Mouse (Mus musculus) midbrain, embryonic 16.5 days (tissue): Measurements from ENCODE around the gene Etv1. TPM values are rescaled to one million over a fixed set of nuclear protein-coding genes. Genes with fewer than 3 reads are reported as not detected.

ENCODE experiments used
- ATAC-seq: fragments of 200-750 bp; cut with Nextera tagmentation; 2 replicates; pipeline ENCODE4 v1.8.0; 2017; ENCODE audit warnings: moderate TSS enrichment
- H3K27ac ChIP-seq: fragments of 300-500 bp; sonication (generic); 2 replicates; pipeline ENCODE4 v1.5.1; 2014; ENCODE audit warnings: mild to moderate bottlenecking, low read length, mixed read lengths
- H3K27me3 ChIP-seq: fragments of 300-500 bp; sonication (generic); 2 replicates; pipeline ENCODE4 v1.6.1; 2014; ENCODE audit warnings: low read depth, low read length, mixed read lengths; ENCODE audit not compliant: control insufficient read depth, insufficient read depth
- H3K36me3 ChIP-seq: fragments of 300-500 bp; sonication (generic); 2 replicates; pipeline ENCODE4 v1.6.1; 2014; ENCODE audit warnings: mild to moderate bottlenecking, low read length, moderate library complexity, mixed read lengths; ENCODE audit not compliant: control insufficient read depth, insufficient read depth
- H3K4me1 ChIP-seq: fragments of 300-500 bp; sonication (generic); 2 replicates; pipeline ENCODE4 v1.6.1; 2014; ENCODE audit warnings: mild to moderate bottlenecking, low read length, mixed read lengths; ENCODE audit not compliant: control insufficient read depth, insufficient read depth
- H3K4me2 ChIP-seq: fragments of 300-500 bp; sonication (generic); 2 replicates; pipeline ENCODE4 v1.6.1; 2014; ENCODE audit warnings: mild to moderate bottlenecking, low read length, mixed read lengths
- H3K4me3 ChIP-seq: fragments of 300-500 bp; sonication (generic); 2 replicates; pipeline ENCODE4 v1.5.1; 2014; ENCODE audit warnings: low read depth, mild to moderate bottlenecking, low read length, moderate library complexity, mixed read lengths
- H3K9ac ChIP-seq: fragments of 300-500 bp; sonication (generic); 2 replicates; pipeline ENCODE4 v1.6.1; 2014; ENCODE audit warnings: low read depth, low read length, mixed read lengths
- H3K9me3 ChIP-seq: fragments of 300-500 bp; sonication (generic); replicated peaks from 2 replicates; pipeline ENCODE4 v1.6.1; 2014; ENCODE audit warnings: mild to moderate bottlenecking, low read length, mixed read lengths; ENCODE audit not compliant: control insufficient read depth, poor library complexity, severe bottlenecking
- WGBS: fragments of 180-500 bp; shearing (Covaris S2); extraction: QIAGEN DNeasy Blood & Tissue Kit; methylation state at CpG from one replicate; pipeline ENCODE4 v1.1.7; 2014; 5-methylcytosine and 5-hydroxymethylcytosine counted together
- polyA plus RNA-seq: library from polyadenylated mRNA; unstranded; fragments of >200 nt; fragmentation: Nextera tagmentation; extraction: Ambion mirVana; gene quantifications from 2 replicates; pipeline ENCODE4 v1.2.1, GENCODE M21; 2015

Etv1 gene
- polyA plus RNA-seq, 1 experiment from 2014 or later = 30.5 TPM

DNA sequence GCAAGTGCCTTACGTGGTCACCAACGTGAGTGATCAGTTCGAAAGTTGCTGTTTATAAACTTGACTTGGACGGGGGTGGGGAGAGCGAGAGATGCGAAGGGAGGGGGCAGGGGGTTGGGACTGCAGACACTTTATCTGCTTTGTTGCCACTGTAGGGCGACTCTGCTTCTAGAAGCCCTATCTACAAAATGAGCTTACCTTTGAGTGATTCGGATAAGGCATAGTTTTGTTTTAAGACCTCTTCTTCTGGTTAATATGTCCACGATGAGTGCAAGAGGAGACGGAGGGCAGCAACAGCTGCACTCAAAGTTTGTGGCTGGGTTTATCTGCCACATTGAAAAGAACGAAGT is 1.8 kb downstream of the Etv1 start:
- peak overlapping the region; percentile 31 for H3K9ac ChIP-seq
- ATAC-seq = no peak
- under 1% methylated on average over 11 of the region's 11 CpGs for WGBS
- H3K36me3 ChIP-seq = no peaks in the 10 kb centered on the region
- H3K4me3 ChIP-seq = peak overlapping the region; percentile 55
- H3K27me3 ChIP-seq = no peaks in the 10 kb centered on the region
- peak overlapping the region; percentile 100 for H3K4me2 ChIP-seq
- no peak overlapping the region for H3K27ac ChIP-seq
- H3K4me1 ChIP-seq = peaks cover 12% of the 10 kb centered on the region
- H3K9me3 ChIP-seq = no peaks in the 10 kb centered on the region

DNA sequence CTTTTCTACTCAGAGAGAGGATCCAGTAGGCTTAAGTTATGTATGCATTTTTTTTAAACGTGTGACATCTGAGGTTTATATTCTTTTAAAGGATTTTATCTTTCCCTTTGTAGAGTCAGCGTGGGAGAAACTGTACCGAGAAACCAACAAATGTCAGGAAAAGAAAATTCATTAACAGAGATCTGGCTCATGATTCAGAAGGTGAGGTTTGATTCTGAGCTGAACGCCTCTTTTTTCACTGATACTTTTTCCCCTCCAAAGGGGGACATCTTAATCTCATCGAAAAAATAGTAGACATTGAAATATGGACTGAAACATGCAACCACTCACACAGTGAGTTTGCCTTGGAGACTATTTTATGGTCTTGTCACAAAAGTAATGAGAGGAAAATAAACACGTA is 2.5 kb downstream of the Etv1 start:
- H3K9me3 ChIP-seq = no peaks in the 10 kb centered on the region
- H3K4me1 ChIP-seq = peaks cover 12% of the 10 kb centered on the region
- H3K4me3 ChIP-seq = peak overlapping the region; percentile 55; the same call in 1 of the 2 replicates
- no peak overlapping the region for H3K27ac ChIP-seq
- no peaks in the 10 kb centered on the region for H3K27me3 ChIP-seq
- ATAC-seq = no peak
- H3K9ac ChIP-seq = no peak overlapping the region
- H3K36me3 ChIP-seq = no peaks in the 10 kb centered on the region
- peak overlapping the region; percentile 100 for H3K4me2 ChIP-seq
- WGBS = 46% methylated on average over 6 of the region's 6 CpGs

DNA sequence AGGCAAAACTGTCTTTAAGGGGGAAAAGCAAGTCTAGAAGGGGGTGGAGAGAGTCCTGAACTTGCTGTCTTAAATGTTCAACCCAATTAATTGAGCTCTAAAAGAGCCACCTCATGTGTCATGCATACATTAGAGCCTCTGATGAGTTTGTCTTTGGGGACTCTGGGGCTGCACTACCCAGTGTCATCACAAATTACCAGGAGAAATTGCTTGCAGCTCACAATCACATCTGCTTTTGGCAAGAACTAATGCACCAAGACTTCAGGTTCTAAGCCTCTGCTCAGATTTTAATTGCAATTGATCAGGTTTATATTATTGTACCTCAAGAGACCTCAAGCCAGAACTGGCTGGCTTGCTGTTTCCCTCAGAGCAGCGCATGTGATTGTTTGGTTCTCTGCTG is 4.1 kb downstream of the Etv1 start:
- Histone ChIP-seq H3K36me3 (no peaks in the 10 kb centered on the region), H3K27me3 (no peaks in the 10 kb centered on the region), H3K4me1 (peaks cover 8% of the 10 kb centered on the region), H3K27ac (no peak overlapping the region), H3K9me3 (no peaks in the 10 kb centered on the region), H3K4me2 (no peak overlapping the region), H3K4me3 (no peak overlapping the region), H3K9ac (no peak overlapping the region)
- no peak for ATAC-seq
- WGBS = 42% methylated on average over 1 of the region's 1 CpGs

DNA sequence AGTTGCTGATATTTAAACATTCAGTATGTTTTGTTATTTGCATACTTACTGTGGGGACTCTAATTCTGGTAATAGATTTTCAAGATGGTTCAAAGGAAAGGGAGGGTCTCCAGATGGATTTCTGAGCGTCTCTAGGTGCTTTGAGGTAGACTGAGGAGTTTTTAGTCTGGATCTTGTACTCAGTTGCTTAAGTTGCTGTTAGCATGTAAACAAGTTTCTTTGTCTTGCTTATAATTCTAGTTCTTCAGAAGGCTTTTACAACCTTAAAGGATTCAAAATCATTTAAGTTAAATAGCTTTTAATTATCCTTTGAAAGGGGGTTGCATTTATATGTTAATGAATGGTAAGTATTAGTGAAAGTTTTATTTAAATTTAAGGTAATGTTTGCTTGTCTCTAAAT is 5.0 kb downstream of the Etv1 start:
- H3K27me3 ChIP-seq = no peaks in the 10 kb centered on the region
- peaks cover 5% of the 10 kb centered on the region for H3K4me1 ChIP-seq
- H3K9me3 ChIP-seq = no peaks in the 10 kb centered on the region
- ATAC-seq = no peak
- 7% methylated on average over 1 of the region's 1 CpGs for WGBS
- H3K9ac ChIP-seq = no peak overlapping the region
- no peak overlapping the region for H3K4me3 ChIP-seq
- no peak overlapping the region; the same call in 1 of the 2 replicates for H3K4me2 ChIP-seq
- H3K36me3 ChIP-seq = no peaks in the 10 kb centered on the region
- no peak overlapping the region for H3K27ac ChIP-seq

DNA sequence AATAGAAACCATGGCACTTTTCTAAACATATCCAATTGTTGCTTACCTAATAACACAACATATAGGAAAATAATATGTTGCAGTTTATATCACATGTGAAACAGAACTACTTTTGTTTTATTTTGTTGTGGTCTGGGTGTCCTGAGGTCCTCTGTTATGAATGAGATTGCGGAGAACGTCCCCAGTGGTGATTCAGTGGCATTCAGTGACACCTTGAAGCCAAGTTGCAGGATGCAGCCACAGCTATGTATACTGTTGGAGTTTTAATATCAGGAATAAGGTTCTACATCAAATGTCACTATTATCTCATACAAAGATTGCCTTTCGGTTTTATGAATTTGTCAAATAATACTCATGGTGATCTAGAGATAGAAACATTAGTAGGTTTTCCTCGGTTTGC is 7.4 kb downstream of the Etv1 start:
- no peak overlapping the region for H3K9ac ChIP-seq
- no peaks in the 10 kb centered on the region for H3K36me3 ChIP-seq
- no peak overlapping the region for H3K27ac ChIP-seq
- no peaks in the 10 kb centered on the region for H3K27me3 ChIP-seq
- 92% methylated on average over 4 of the region's 4 CpGs for WGBS
- H3K4me1 ChIP-seq = no peaks in the 10 kb centered on the region
- H3K9me3 ChIP-seq = no peaks in the 10 kb centered on the region
- H3K4me3 ChIP-seq = no peak overlapping the region
- no peak for ATAC-seq
- no peak overlapping the region for H3K4me2 ChIP-seq

DNA sequence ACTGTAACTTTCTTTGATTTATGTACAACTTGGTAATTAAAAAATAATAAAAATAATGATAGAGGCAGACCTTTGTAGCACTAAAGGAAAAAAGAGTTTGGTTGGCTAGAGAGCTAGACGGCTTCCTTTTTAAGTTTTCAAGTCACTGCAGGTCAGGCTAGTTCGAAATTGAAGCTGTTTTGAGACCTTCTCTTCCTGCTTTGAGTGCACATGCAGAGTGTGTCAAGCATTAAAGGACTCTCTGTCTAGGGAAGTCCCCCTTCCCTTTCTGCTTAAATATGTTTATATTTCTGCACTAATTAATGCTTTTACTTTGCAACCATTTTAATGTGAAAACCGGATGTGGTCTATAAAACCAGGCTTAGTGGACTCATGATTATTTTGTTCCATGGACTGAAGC is 8.5 kb downstream of the Etv1 start:
- H3K4me2 ChIP-seq = no peak overlapping the region
- ATAC-seq = no peak
- WGBS = 77% methylated on average over 3 of the region's 3 CpGs
- H3K27me3 ChIP-seq = no peaks in the 10 kb centered on the region
- no peak overlapping the region for H3K27ac ChIP-seq
- H3K4me1 ChIP-seq = no peaks in the 10 kb centered on the region
- no peak overlapping the region for H3K9ac ChIP-seq
- H3K9me3 ChIP-seq = no peaks in the 10 kb centered on the region
- no peaks in the 10 kb centered on the region for H3K36me3 ChIP-seq
- H3K4me3 ChIP-seq = no peak overlapping the region

DNA sequence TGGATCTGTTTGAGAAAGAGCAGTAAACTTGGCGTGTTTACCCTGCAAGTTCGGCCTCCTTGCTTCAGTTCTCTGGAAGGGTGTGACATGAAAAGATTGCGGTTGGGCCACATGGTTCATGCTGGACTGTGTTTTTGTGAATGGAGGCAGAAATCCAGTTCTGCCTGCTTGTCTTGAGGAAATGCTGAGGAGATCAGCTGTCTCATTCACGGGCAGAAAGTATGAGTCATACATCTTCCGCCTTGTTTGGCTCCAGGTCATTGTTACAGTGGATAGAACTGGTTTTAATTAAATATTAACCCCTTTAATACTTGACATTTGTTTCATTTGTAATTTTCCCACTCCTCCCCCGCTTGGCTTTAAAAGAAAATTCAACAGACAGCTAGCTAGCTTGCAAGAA is 9.4 kb downstream of the Etv1 start:
- Histone ChIP-seq H3K27me3 (no peaks in the 10 kb centered on the region), H3K9ac (no peak overlapping the region), H3K36me3 (no peaks in the 10 kb centered on the region), H3K4me2 (peak overlapping the region; percentile 12; the same call in 1 of the 2 replicates), H3K9me3 (no peaks in the 10 kb centered on the region), H3K4me1 (no peaks in the 10 kb centered on the region), H3K27ac (no peak overlapping the region), H3K4me3 (no peak overlapping the region)
- 0 out of 2 replicates have a peak, but pooled peaks have one; percentile 36 for ATAC-seq
- 60% methylated on average over 6 of the region's 6 CpGs for WGBS

DNA sequence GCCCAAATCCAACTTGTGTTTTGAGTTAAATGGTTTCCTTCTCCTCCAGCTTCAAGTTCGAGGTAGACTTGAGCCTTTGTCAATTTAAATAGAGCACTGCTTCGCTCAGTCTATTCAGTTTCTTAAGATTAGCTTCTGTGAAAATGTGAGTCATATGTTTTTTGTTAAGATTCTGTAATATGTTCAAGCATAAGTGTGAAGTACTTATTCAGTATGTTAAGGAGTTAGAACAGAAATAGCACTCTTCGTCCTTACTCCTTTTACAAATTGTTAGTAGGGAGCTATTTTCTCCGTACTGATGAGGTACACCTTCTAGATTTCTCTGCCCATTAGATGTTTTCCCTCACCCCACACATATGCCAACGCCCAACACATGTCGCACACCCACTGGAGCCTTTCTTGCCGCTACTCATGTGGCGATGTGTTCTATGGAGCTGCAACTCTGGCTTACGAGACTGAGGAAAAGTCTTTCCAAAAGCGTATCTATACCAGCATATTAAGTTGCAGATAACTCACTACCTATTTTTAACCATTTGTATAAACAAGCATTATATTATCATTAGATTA is 10.7 kb downstream of the Etv1 start:
- 96% methylated on average over 10 of the region's 10 CpGs for WGBS
- no peaks in the 10 kb centered on the region for H3K27me3 ChIP-seq
- H3K27ac ChIP-seq = no peak overlapping the region
- H3K4me1 ChIP-seq = no peaks in the 10 kb centered on the region
- H3K36me3 ChIP-seq = no peaks in the 10 kb centered on the region
- no peak overlapping the region for H3K4me2 ChIP-seq
- no peaks in the 10 kb centered on the region for H3K9me3 ChIP-seq
- no peak overlapping the region for H3K4me3 ChIP-seq
- no peak overlapping the region for H3K9ac ChIP-seq
- no peak for ATAC-seq

DNA sequence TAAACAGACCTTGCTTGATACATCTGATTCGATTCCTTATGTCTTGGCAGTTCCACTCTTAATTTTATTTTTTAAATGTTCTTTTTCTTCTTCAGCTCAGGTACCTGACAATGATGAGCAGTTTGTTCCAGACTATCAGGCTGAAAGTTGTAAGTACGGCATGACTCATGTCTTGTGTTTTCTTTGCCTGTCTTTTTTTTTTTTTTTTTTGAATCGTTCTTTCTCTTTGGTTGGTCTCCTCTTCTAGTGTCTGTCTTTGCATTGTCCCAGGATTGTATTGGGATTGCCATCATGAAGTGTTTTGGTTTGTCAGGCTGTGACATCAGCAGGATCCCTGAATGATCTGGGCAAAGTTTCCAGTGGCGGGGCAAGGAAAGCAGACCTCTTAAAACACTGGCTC is 13.9 kb downstream of the Etv1 start:
- no peak overlapping the region for H3K9ac ChIP-seq
- H3K27ac ChIP-seq = no peak overlapping the region
- H3K4me2 ChIP-seq = no peak overlapping the region
- no peaks in the 10 kb centered on the region for H3K4me1 ChIP-seq
- H3K27me3 ChIP-seq = no peaks in the 10 kb centered on the region
- no peak overlapping the region for H3K4me3 ChIP-seq
- ATAC-seq = no peak
- 87% methylated on average over 4 of the region's 4 CpGs for whole genome bisulfite sequencing
- H3K36me3 ChIP-seq = no peaks in the 10 kb centered on the region
- no peaks in the 10 kb centered on the region for H3K9me3 ChIP-seq
